Mouse (Mus musculus) brain, embryonic 14.5 days (tissue): Measurements from ENCODE around the gene Abca2. TPM values are rescaled to one million over a fixed set of nuclear protein-coding genes. Genes with fewer than 3 reads are reported as not detected.
A peak's percentile ranks its signal among the peaks of the same experiment; 100 is the strongest.

Source experiments
- DNase-seq: peaks from one replicate; pipeline ENCODE4 v3.0.0-alpha.2; 2011; ENCODE audit warnings: low read depth
- CTCF ChIP-seq: fragments of 200-500 bp; IDR thresholded peaks from 2 replicates; pipeline ENCODE4 v1.5.1; 2012; ENCODE audit warnings: inconsistent platforms, mild to moderate bottlenecking, moderate library complexity, borderline replicate concordance; ENCODE audit not compliant: insufficient read depth, insufficient read length; ENCODE audit errors: extremely low read depth
- POLR2A ChIP-seq: fragments of 200-500 bp; IDR thresholded peaks from 2 replicates; pipeline ENCODE4 v1.6.1; 2012; ENCODE audit warnings: mild to moderate bottlenecking, inconsistent platforms, borderline replicate concordance; ENCODE audit not compliant: poor library complexity, insufficient read depth, insufficient read length, severe bottlenecking; ENCODE audit errors: extremely low read depth
- polyA plus RNA-seq: library from polyadenylated mRNA; depleted of rRNA; stranded (reverse); fragments of >200 nt; gene quantifications from 2 replicates; pipeline ENCODE4 v1.2.3, GENCODE M21; 2012

Gene Abca2
- polyA plus RNA-seq, 1 experiment = 60.6 TPM

GRCm38 (mm10) chr2:25452951-25453350 is 24.4 kb downstream of the Abca2 start:
- no peak for DNase-seq
- no peak for TF ChIP-seq CTCF
- TF ChIP-seq POLR2A = no peak

GRCm38 (mm10) chr2:25456205-25456953 is 27.9 kb downstream of the Abca2 start, which contains the start of gene Clic3:
TSS of gene Clic3 (plus strand) at chr2:25456838.
- TF ChIP-seq CTCF (no peak), POLR2A (no peak)
- no peak for DNase-seq

- no peak for TF ChIP-seq CTCF
- TF ChIP-seq POLR2A = no peak
- DNase-seq = no peak
Measured at GRCm38 (mm10) chr2:25457022-25457896, 28.8 kb downstream of the Abca2 start.

GRCm38 (mm10) chr2:25458911-25459310 is 30.4 kb downstream of the Abca2 start:
- DNase-seq = no peak
- no peak for TF ChIP-seq CTCF
- TF ChIP-seq POLR2A = no peak

GRCm38 (mm10) chr2:25460135-25460534 is 31.6 kb downstream of the Abca2 start:
- no peak for TF ChIP-seq POLR2A
- no peak for DNase-seq

- DNase-seq = peak; percentile 98
- peak; percentile 10; the same call in 1 of the 2 replicates for TF ChIP-seq POLR2A
- TF ChIP-seq CTCF = no peak
Measured at GRCm38 (mm10) chr2:25460551-25461309, 32.2 kb downstream of the Abca2 start, which contains the start of gene Paxx. TSS of gene Paxx (minus strand) at chr2:25461094.

- TF ChIP-seq POLR2A = no peak
- TF ChIP-seq CTCF = no peak
- no peak for DNase-seq
Measured at GRCm38 (mm10) chr2:25461407-25461806, 32.9 kb downstream of the Abca2 start.

GRCm38 (mm10) chr2:25463630-25464029 is 35.1 kb downstream of the Abca2 start:
- TF ChIP-seq POLR2A (no peak), CTCF (no peak)

GRCm38 (mm10) chr2:25465256-25465655 is 36.8 kb downstream of the Abca2 start:
- no peak for DNase-seq
- no peak for TF ChIP-seq POLR2A
- no peak for TF ChIP-seq CTCF

More at GRCm38 (mm10) chr2:25463630-25464029, 35.1 kb downstream of the Abca2 start:
- no peak for DNase-seq

GRCm38 (mm10) chr2:25465816-25466635 is 37.5 kb downstream of the Abca2 start:
- peak; percentile 43 for DNase-seq
- TF ChIP-seq POLR2A = no peak

- no peak for TF ChIP-seq CTCF
- no peak for TF ChIP-seq POLR2A
- no peak for DNase-seq
Measured at GRCm38 (mm10) chr2:25467606-25468303, 39.3 kb downstream of the Abca2 start.
